Mouse (Mus musculus): ENCODE data around the gene Olfr1425. TPM values are rescaled to one million over a fixed set of nuclear protein-coding genes. Genes with fewer than 3 reads are reported as not detected.
"Not testable (repeated sequence)": the region's sequence is repeated elsewhere in the genome, so short reads cannot be mapped to it uniquely, and the experiment has no call there.

Olfr1425 gene
- polyA plus RNA-seq, 1 experiment from 2014 or later: not detected

- H3K27me3 ChIP-seq (ENCODE audit: control insufficient read depth, insufficient read depth, low read depth, low read length); H3K4me1 ChIP-seq (ENCODE audit: control insufficient read depth, insufficient read depth, low read length); H3K4me2 ChIP-seq (ENCODE audit: low read length); H3K4me3 ChIP-seq (ENCODE audit: low read depth, low read length); H3K27ac ChIP-seq (ENCODE audit: low read length); H3K9me3 ChIP-seq (replicated peaks; ENCODE audit: control insufficient read depth, low read length, poor library complexity, severe bottlenecking); ATAC-seq; H3K36me3 ChIP-seq (ENCODE audit: control insufficient read depth, insufficient read depth, low read length); H3K9ac ChIP-seq (ENCODE audit: low read depth, low read length): not testable (repeated sequence)
- 64% methylated on average over 1 of the region's 1 CpGs for WGBS
Observed at GRCm38 (mm10) chr19:12067806-12068205, 9.7 kb downstream of the Olfr1425 start.

- not testable (repeated sequence) for H3K4me2 ChIP-seq (ENCODE audit: low read length); H3K36me3 ChIP-seq (ENCODE audit: control insufficient read depth, insufficient read depth, low read length); H3K4me3 ChIP-seq (ENCODE audit: low read depth, low read length); H3K27me3 ChIP-seq (ENCODE audit: control insufficient read depth, insufficient read depth, low read depth, low read length); H3K9ac ChIP-seq (ENCODE audit: low read depth, low read length); H3K9me3 ChIP-seq (replicated peaks; ENCODE audit: control insufficient read depth, low read length, poor library complexity, severe bottlenecking); H3K4me1 ChIP-seq (ENCODE audit: control insufficient read depth, insufficient read depth, low read length); ATAC-seq; H3K27ac ChIP-seq (ENCODE audit: low read length)
- 97% methylated on average over 1 of the region's 1 CpGs for WGBS
Observed at GRCm38 (mm10) chr19:12062582-12062981, 14.9 kb downstream of the Olfr1425 start, which contains the start of gene Olfr1424. TSS of gene Olfr1424 (minus strand) at chr19:12062682.

GRCm38 (mm10) chr19:12043163-12043562 is 34.4 kb downstream of the Olfr1425 start:
- no peaks in the 10 kb centered on the region for H3K27me3 ChIP-seq (ENCODE audit: control insufficient read depth, insufficient read depth, low read depth, low read length)
- H3K4me3 ChIP-seq (ENCODE audit: low read depth, low read length): no peak overlapping the region
- 92% methylated on average over 5 of the region's 5 CpGs for WGBS
- no peak overlapping the region for H3K9ac ChIP-seq (ENCODE audit: low read depth, low read length)
- H3K27ac ChIP-seq (ENCODE audit: low read length): no peak overlapping the region
- H3K36me3 ChIP-seq (ENCODE audit: control insufficient read depth, insufficient read depth, low read length): no peaks in the 10 kb centered on the region
- no peaks in the 10 kb centered on the region for H3K9me3 ChIP-seq (replicated peaks; ENCODE audit: control insufficient read depth, low read length, poor library complexity, severe bottlenecking)
- ATAC-seq: no peak
- no peak overlapping the region for H3K4me2 ChIP-seq (ENCODE audit: low read length)
- no peaks in the 10 kb centered on the region for H3K4me1 ChIP-seq (ENCODE audit: control insufficient read depth, insufficient read depth, low read length)

GRCm38 (mm10) chr19:12041217-12041616 is 36.3 kb downstream of the Olfr1425 start, which contains the start of gene Olfr1423:
TSS of gene Olfr1423 (minus strand) at chr19:12041317.
- ATAC-seq: no peak
- Histone ChIP-seq H3K27ac (ENCODE audit: low read length) (no peak within 1 kb of the TSS), H3K9ac (ENCODE audit: low read depth, low read length) (no peak within 1 kb of the TSS), H3K4me1 (ENCODE audit: control insufficient read depth, insufficient read depth, low read length) (no peaks in the 10 kb centered on the region), H3K4me2 (ENCODE audit: low read length) (no peak within 1 kb of the TSS), H3K36me3 (ENCODE audit: control insufficient read depth, insufficient read depth, low read length) (no peaks in the 10 kb centered on the region), H3K4me3 (ENCODE audit: low read depth, low read length) (no peak within 1 kb of the TSS), H3K27me3 (ENCODE audit: control insufficient read depth, insufficient read depth, low read depth, low read length) (no peaks in the 10 kb centered on the region), H3K9me3 (replicated peaks; ENCODE audit: control insufficient read depth, low read length, poor library complexity, severe bottlenecking) (no peaks in the 10 kb centered on the region)
- 65% methylated on average over 2 of the region's 2 CpGs for WGBS

- Histone ChIP-seq H3K4me2 (ENCODE audit: low read length) (no peak overlapping the region), H3K27me3 (ENCODE audit: control insufficient read depth, insufficient read depth, low read depth, low read length) (no peaks in the 10 kb centered on the region), H3K36me3 (ENCODE audit: control insufficient read depth, insufficient read depth, low read length) (no peaks in the 10 kb centered on the region), H3K4me1 (ENCODE audit: control insufficient read depth, insufficient read depth, low read length) (no peaks in the 10 kb centered on the region), H3K9me3 (replicated peaks; ENCODE audit: control insufficient read depth, low read length, poor library complexity, severe bottlenecking) (no peaks in the 10 kb centered on the region), H3K27ac (ENCODE audit: low read length) (no peak overlapping the region), H3K4me3 (ENCODE audit: low read depth, low read length) (no peak overlapping the region), H3K9ac (ENCODE audit: low read depth, low read length) (no peak overlapping the region)
- ATAC-seq: no peak
Observed at GRCm38 (mm10) chr19:12037727-12038126, 39.8 kb downstream of the Olfr1425 start.

- H3K9me3 ChIP-seq (replicated peaks; ENCODE audit: control insufficient read depth, low read length, poor library complexity, severe bottlenecking): no peaks in the 10 kb centered on the region
- H3K9ac ChIP-seq (ENCODE audit: low read depth, low read length): no peak overlapping the region
- no peaks in the 10 kb centered on the region for H3K36me3 ChIP-seq (ENCODE audit: control insufficient read depth, insufficient read depth, low read length)
- H3K27ac ChIP-seq (ENCODE audit: low read length): no peak overlapping the region
- WGBS: 97% methylated on average over 2 of the region's 2 CpGs
- no peaks in the 10 kb centered on the region for H3K27me3 ChIP-seq (ENCODE audit: control insufficient read depth, insufficient read depth, low read depth, low read length)
- no peak overlapping the region for H3K4me2 ChIP-seq (ENCODE audit: low read length)
- H3K4me1 ChIP-seq (ENCODE audit: control insufficient read depth, insufficient read depth, low read length): no peaks in the 10 kb centered on the region
- no peak for ATAC-seq
- H3K4me3 ChIP-seq (ENCODE audit: low read depth, low read length): no peak overlapping the region
Observed at GRCm38 (mm10) chr19:12026606-12027005, 50.9 kb downstream of the Olfr1425 start.

GRCm38 (mm10) chr19:12025333-12025732 is 52.2 kb downstream of the Olfr1425 start:
- H3K4me2 ChIP-seq (ENCODE audit: low read length): no peak overlapping the region
- no peak for ATAC-seq
- WGBS: 89% methylated on average over 3 of the region's 3 CpGs
- no peaks in the 10 kb centered on the region for H3K4me1 ChIP-seq (ENCODE audit: control insufficient read depth, insufficient read depth, low read length)
- H3K4me3 ChIP-seq (ENCODE audit: low read depth, low read length): no peak overlapping the region
- H3K27ac ChIP-seq (ENCODE audit: low read length): no peak overlapping the region
- no peak overlapping the region for H3K9ac ChIP-seq (ENCODE audit: low read depth, low read length)
- no peaks in the 10 kb centered on the region for H3K27me3 ChIP-seq (ENCODE audit: control insufficient read depth, insufficient read depth, low read depth, low read length)
- no peaks in the 10 kb centered on the region for H3K9me3 ChIP-seq (replicated peaks; ENCODE audit: control insufficient read depth, low read length, poor library complexity, severe bottlenecking)
- H3K36me3 ChIP-seq (ENCODE audit: control insufficient read depth, insufficient read depth, low read length): no peaks in the 10 kb centered on the region

GRCm38 (mm10) chr19:12024149-12024548 is 53.4 kb downstream of the Olfr1425 start:
- H3K27me3 ChIP-seq (ENCODE audit: control insufficient read depth, insufficient read depth, low read depth, low read length): no peaks in the 10 kb centered on the region
- H3K9me3 ChIP-seq (replicated peaks; ENCODE audit: control insufficient read depth, low read length, poor library complexity, severe bottlenecking): no peaks in the 10 kb centered on the region
- H3K4me1 ChIP-seq (ENCODE audit: control insufficient read depth, insufficient read depth, low read length): no peaks in the 10 kb centered on the region
- no peak overlapping the region for H3K27ac ChIP-seq (ENCODE audit: low read length)
- H3K4me3 ChIP-seq (ENCODE audit: low read depth, low read length): no peak overlapping the region
- H3K4me2 ChIP-seq (ENCODE audit: low read length): no peak overlapping the region
- H3K9ac ChIP-seq (ENCODE audit: low read depth, low read length): no peak overlapping the region
- no peak for ATAC-seq
- WGBS: 85% methylated on average over 4 of the region's 4 CpGs
- H3K36me3 ChIP-seq (ENCODE audit: control insufficient read depth, insufficient read depth, low read length): no peaks in the 10 kb centered on the region

Measured in midbrain, embryonic 16.5 days (tissue).